Mouse (Mus musculus) CH12.LX (cell line): Measurements from ENCODE around the gene Cyp3a13. TPM values are rescaled to one million over a fixed set of nuclear protein-coding genes. Genes with fewer than 3 reads are reported as not detected.

Source experiments
- DNase-seq: peaks from one replicate; pipeline ENCODE4 v3.0.0-alpha.2; 2013; ENCODE audit errors: extremely low read depth
- H3K27ac ChIP-seq: 2 replicates; pipeline ENCODE4 v1.5.1; 2012; ENCODE audit warnings: low read depth, mild to moderate bottlenecking, control low read depth, moderate library complexity; ENCODE audit not compliant: insufficient read depth
- H3K27me3 ChIP-seq: replicated peaks from 2 replicates; pipeline ENCODE3; 2012; ENCODE audit warnings: inconsistent platforms
- H3K36me3 ChIP-seq, 2 experiments: replicated peaks in 1 of 2; 2 replicates each; pipeline versions ENCODE3 to v1.6.1; 2012; ENCODE audit warnings: inconsistent platforms in 1 of 2, low read length in 1 of 2, mild to moderate bottlenecking in 1 of 2, mixed read lengths in 1 of 2, moderate library complexity in 1 of 2; ENCODE audit not compliant: control insufficient read depth in 1 of 2, insufficient read depth in 1 of 2
- H3K4me1 ChIP-seq, 2 experiments: 2 replicates each; pipeline ENCODE4 v1.6.1; 2012; ENCODE audit warnings: inconsistent platforms in 1 of 2, moderate library complexity in 1 of 2; ENCODE audit not compliant: insufficient read depth in 2 of 2, control insufficient read depth in 1 of 2
- H3K4me2 ChIP-seq: 2 replicates; pipeline ENCODE4 v1.6.1; 2012; ENCODE audit warnings: low read depth, mild to moderate bottlenecking, control low read depth; ENCODE audit not compliant: poor library complexity, insufficient read depth, severe bottlenecking
- H3K4me3 ChIP-seq, 3 experiments: fragments of 150-350 bp in 1 of 3; sonication (generic) in 1 of 3; replicated peaks in 1 of 3; 2 replicates each; pipeline versions ENCODE3 to v1.5.1; 2011 to 2012; ENCODE audit warnings: low read depth in 2 of 3, low read length in 2 of 3, mild to moderate bottlenecking in 2 of 3, moderate library complexity in 2 of 3, control low read depth in 1 of 3, improper control_type of control experiment in 1 of 3, inconsistent platforms in 1 of 3, mixed read lengths in 1 of 3; ENCODE audit not compliant: poor library complexity in 1 of 3
- H3K79me2 ChIP-seq: replicated peaks from 2 replicates; pipeline ENCODE4 v1.6.1; 2012; ENCODE audit warnings: mild to moderate bottlenecking, moderate library complexity; ENCODE audit not compliant: control insufficient read depth, poor library complexity, insufficient read depth, severe bottlenecking; ENCODE audit errors: extremely low read depth
- H3K9ac ChIP-seq: 2 replicates; pipeline ENCODE4 v1.6.1; 2012; ENCODE audit warnings: low read depth, mild to moderate bottlenecking, control low read depth, moderate library complexity; ENCODE audit not compliant: insufficient read depth
- H3K9me3 ChIP-seq: replicated peaks from 2 replicates; pipeline ENCODE3; 2012; ENCODE audit warnings: low read length, inconsistent platforms, mixed read lengths
- BHLHE40 ChIP-seq: IDR thresholded peaks from 2 replicates; pipeline ENCODE4 v1.6.1; 2011; ENCODE audit warnings: mild to moderate bottlenecking, low read depth, low read length, improper control_type of control experiment
- CHD1 ChIP-seq: IDR thresholded peaks from 2 replicates; pipeline ENCODE4 v1.6.1; 2012; ENCODE audit warnings: low read depth, low read length, improper control_type of control experiment, inconsistent platforms
- E2F4 ChIP-seq: IDR thresholded peaks from 2 replicates; pipeline ENCODE4 v1.6.1; 2011; ENCODE audit warnings: low read depth, low read length, improper control_type of control experiment; ENCODE audit not compliant: insufficient replicate concordance
- ELF1 ChIP-seq: IDR thresholded peaks from 2 replicates; pipeline ENCODE4 v1.6.1; 2014; ENCODE audit warnings: low read depth, mild to moderate bottlenecking, inconsistent platforms, low read length, improper control_type of control experiment
- EP300 ChIP-seq: IDR thresholded peaks from 2 replicates; pipeline ENCODE4 v1.6.1; 2011; ENCODE audit warnings: low read length, improper control_type of control experiment
- GABPA ChIP-seq: IDR thresholded peaks from 2 replicates; pipeline ENCODE4 v1.6.1; 2012; ENCODE audit warnings: low read depth, low read length, improper control_type of control experiment, inconsistent platforms; ENCODE audit not compliant: insufficient replicate concordance
- HCFC1 ChIP-seq: IDR thresholded peaks from 2 replicates; pipeline ENCODE4 v1.6.1; 2012; ENCODE audit warnings: low read depth, mild to moderate bottlenecking, inconsistent platforms, low read length, improper control_type of control experiment
- KAT2A ChIP-seq: IDR thresholded peaks from 2 replicates; pipeline ENCODE4 v1.6.1; 2012; ENCODE audit warnings: low read length, improper control_type of control experiment, inconsistent platforms; ENCODE audit not compliant: insufficient replicate concordance
- MAX ChIP-seq: IDR thresholded peaks from 2 replicates; pipeline ENCODE4 v1.6.1; 2011; ENCODE audit warnings: low read length, improper control_type of control experiment
- MXI1 ChIP-seq: IDR thresholded peaks from 2 replicates; pipeline ENCODE4 v1.6.1; 2011; ENCODE audit warnings: mild to moderate bottlenecking, low read depth, low read length, improper control_type of control experiment
- NELFE ChIP-seq: IDR thresholded peaks from 2 replicates; pipeline ENCODE4 v1.6.1; 2011; ENCODE audit warnings: low read depth, low read length, improper control_type of control experiment
- PAX5 ChIP-seq: IDR thresholded peaks from 2 replicates; pipeline ENCODE4 v1.6.1; 2012; ENCODE audit warnings: low read length, inconsistent platforms, mixed read lengths
- POLR2AphosphoS2 ChIP-seq: IDR thresholded peaks from 2 replicates; pipeline ENCODE4 v1.6.1; 2011; ENCODE audit warnings: low read depth, low read length, improper control_type of control experiment
- SIN3A ChIP-seq: IDR thresholded peaks from 2 replicates; pipeline ENCODE4 v1.6.1; 2012; ENCODE audit warnings: low read length, improper control_type of control experiment, inconsistent platforms
- SMC3 ChIP-seq: IDR thresholded peaks from 2 replicates; pipeline ENCODE4 v1.6.1; 2011; ENCODE audit warnings: low read depth, low read length, improper control_type of control experiment
- TCF12 ChIP-seq: IDR thresholded peaks from 2 replicates; pipeline ENCODE4 v1.6.1; 2014; ENCODE audit warnings: low read depth, mild to moderate bottlenecking, inconsistent platforms, low read length, improper control_type of control experiment
- USF1 ChIP-seq: IDR thresholded peaks from 2 replicates; pipeline ENCODE4 v1.6.1; 2014; ENCODE audit warnings: low read depth, mild to moderate bottlenecking, inconsistent platforms, low read length, improper control_type of control experiment
- ZMIZ1 ChIP-seq: IDR thresholded peaks from 2 replicates; pipeline ENCODE4 v1.6.1; 2012; ENCODE audit warnings: low read depth, mild to moderate bottlenecking, inconsistent platforms, low read length, improper control_type of control experiment
- dilution Hi-C: fragments of 300-500 bp; cut with MboI; formaldehyde crosslinking; loops from 2 replicates; pipeline ENCODE4 v1.14.3; 2020; ENCODE audit warnings: low sequenced_read_pairs; ENCODE audit not compliant: extremely low pct_unique_long_range_greater_than_20kb, extremely low pct_ligation_motif_present
- in situ Hi-C: fragments of 300-500 bp; cut with MboI; formaldehyde crosslinking; loops from 3 replicates; pipeline ENCODE4 v1.14.3; 2019; ENCODE audit warnings: low sequenced_read_pairs, low pct_ligation_motif_present, low pct_unique_long_range_greater_than_20kb, mixed read lengths
- polyA plus RNA-seq: library from polyadenylated mRNA; unstranded; fragments of >175 nt; gene quantifications from 2 replicates; pipeline ENCODE4 v1.2.1, GENCODE M21; 2012; ENCODE audit warnings: low read depth; ENCODE audit not compliant: insufficient read length
- total RNA-seq, 2 experiments: library from RNA; depleted of rRNA; stranded (reverse); fragments of 300-350 nt in 1 of 2; fragments of >200 nt in 1 of 2; gene quantifications; 2 replicates each; pipeline ENCODE4 v1.2.3; 2012 to 2014

The Cyp3a13 gene
- total and polyA plus RNA-seq, 3 experiments = 0.16 TPM; not detected in 2

DNA sequence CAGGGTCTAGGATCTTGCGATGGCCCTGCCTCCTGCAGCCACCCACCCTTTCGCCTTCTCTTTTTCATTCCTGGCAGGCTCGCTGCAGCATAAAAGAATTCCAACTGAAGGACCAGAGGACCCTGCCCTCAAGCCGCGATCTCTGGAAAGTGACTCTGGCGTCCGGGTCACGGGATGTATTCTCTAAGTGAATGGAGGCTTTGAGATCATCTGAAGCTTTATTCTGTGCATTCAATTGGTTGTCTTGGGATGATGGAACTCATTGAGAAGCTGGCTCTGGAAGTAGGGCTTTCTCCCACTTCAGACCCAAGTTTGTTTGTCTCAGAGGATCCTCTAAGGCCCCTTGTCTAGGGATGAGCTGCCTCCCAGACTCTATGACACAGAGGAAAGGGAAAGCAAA is 41.5 kb upstream of the Cyp3a13 start, which contains the start of gene Gjc3:
Gene Gjc3 (minus strand): TSS at position 154 of the 400 bp plus-strand sequence.
- no peak for TF ChIP-seq HCFC1
- TF ChIP-seq BHLHE40 = no peak
- TF ChIP-seq MXI1 = no peak
- TF ChIP-seq POLR2AphosphoS2 = no peak
- TF ChIP-seq GABPA = no peak
- H3K9ac ChIP-seq = no peak within 1 kb of the TSS
- in situ Hi-C loops = no loop called here
- DNase-seq = no peak
- H3K27ac ChIP-seq = no peak within 1 kb of the TSS
- H3K4me3 ChIP-seq = no peak within 1 kb of the TSS
- no peaks in the 10 kb centered on the region for H3K4me1 ChIP-seq
- dilution Hi-C loops = no loop called here
- peaks cover 3% of the 10 kb centered on the region for H3K9me3 ChIP-seq
- H3K36me3 ChIP-seq = no peaks in the 10 kb centered on the region
- H3K4me2 ChIP-seq = no peak within 1 kb of the TSS
- peaks cover 24% of the 10 kb centered on the region for H3K27me3 ChIP-seq
- no peaks in the 10 kb centered on the region for H3K79me2 ChIP-seq

DNA sequence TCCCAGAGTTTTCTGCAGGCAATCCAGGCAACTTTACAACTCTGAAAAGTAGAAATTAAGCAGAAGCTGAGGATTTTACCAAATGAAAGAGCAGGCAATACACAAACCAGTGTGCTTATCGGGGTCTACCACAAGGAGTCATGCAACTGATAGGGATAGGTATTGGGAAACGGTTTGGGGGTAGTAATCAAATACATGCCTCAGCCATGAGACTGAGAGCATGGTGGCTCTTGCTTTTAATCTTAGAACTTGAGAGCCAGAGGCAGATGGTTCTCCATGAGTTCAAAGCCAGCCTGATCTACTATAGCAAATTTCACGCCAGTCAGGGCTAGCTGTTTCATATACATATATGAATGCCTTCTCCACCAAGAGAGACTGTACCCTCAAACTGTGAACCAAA is 35.0 kb upstream of the Cyp3a13 start:
- Histone ChIP-seq H3K27ac (no peak overlapping the region), H3K27me3 (peaks cover 11% of the 10 kb centered on the region), H3K4me3 (no peak overlapping the region), H3K36me3 (no peaks in the 10 kb centered on the region), H3K9me3 (peaks cover 3% of the 10 kb centered on the region), H3K4me2 (no peak overlapping the region), H3K4me1 (peaks cover 0 to under 1% of the 10 kb centered on the region in 2 experiments; a peak in 2 of 4 replicates), H3K79me2 (no peaks in the 10 kb centered on the region), H3K9ac (no peak overlapping the region)
- in situ Hi-C loops (loop anchor here (10.0 kb wide), 1 partner anchor 162 kb away; no protein-coding TSS in a partner anchor), dilution Hi-C loops (no loop called here)
- TF ChIP-seq NELFE (no peak), ZMIZ1 (no peak), TCF12 (no peak), KAT2A (no peak), BHLHE40 (no peak), HCFC1 (no peak), MAX (no peak), SMC3 (no peak), USF1 (no peak), EP300 (no peak), SIN3A (no peak), PAX5 (no peak), CHD1 (no peak), E2F4 (no peak), ELF1 (no peak)
- no peak for DNase-seq
